Mouse (Mus musculus) regulatory T cell (primary cell): Measurements from ENCODE around the gene Sstr3.

Source experiments
- in situ Hi-C: fragments of 300-600 bp; cut with MboI, MseI; formaldehyde crosslinking; loops from one replicate; pipeline ENCODE4 v1.15.1; 2025; ENCODE audit warnings: high pct_unique_total_duplicates

Gene Sstr3

DNA sequence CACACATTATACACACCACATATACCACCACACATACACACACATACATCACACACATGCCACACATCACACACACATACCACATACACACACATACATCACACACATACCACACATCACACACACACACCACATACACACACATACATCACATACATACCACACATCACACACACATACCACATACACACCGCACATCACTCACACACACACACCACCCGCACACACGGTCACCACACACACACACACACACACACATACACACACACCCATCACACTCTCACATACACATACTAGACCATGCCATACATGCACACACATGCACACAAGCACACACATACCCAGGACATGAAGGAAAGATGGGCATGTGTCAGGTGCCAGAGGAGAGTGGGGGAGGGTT is 18.9 kb upstream of the Sstr3 start:
- in situ Hi-C loops = no loop called here

DNA sequence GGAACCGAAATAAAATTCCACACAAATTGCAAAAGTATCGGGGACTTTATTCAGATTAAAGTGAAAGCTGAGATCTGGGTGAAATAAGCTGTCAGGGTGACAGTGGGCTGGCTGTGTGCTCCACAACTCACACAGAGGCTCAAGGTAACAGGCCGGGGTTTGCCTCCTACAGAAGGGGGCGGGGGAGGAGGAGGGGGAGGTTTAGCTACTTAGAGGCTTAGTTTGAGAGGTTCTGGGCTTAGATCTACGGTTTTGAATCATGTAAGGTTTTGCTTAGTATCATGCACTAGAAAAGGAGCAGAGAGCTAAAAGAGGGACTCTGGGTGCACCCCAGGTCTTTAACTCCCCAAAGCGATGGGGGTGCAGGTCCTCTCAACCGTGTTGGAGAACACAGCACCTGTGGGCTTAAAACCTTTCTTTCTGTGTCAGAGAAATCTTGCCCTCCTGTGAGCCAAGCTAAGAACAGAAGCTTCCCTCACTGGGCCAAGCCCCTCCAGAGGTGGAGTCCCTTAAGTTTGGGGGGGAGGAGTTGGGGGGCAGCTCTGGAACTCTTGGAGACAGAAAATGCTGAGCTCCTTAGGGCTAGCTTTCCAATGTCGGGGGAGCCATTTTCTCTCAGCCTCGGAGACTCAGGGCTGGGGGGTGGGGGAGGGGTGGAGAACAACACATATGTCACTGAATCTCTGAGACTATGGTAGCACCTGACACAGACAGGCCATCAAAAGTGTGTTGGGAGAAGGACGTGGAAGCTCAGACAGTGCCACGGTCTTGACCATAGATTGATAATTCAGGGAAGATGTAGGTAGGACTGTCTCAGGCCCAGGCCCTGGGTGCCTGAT is 14.9 kb upstream of the Sstr3 start:
- in situ Hi-C loops = no loop called here

DNA sequence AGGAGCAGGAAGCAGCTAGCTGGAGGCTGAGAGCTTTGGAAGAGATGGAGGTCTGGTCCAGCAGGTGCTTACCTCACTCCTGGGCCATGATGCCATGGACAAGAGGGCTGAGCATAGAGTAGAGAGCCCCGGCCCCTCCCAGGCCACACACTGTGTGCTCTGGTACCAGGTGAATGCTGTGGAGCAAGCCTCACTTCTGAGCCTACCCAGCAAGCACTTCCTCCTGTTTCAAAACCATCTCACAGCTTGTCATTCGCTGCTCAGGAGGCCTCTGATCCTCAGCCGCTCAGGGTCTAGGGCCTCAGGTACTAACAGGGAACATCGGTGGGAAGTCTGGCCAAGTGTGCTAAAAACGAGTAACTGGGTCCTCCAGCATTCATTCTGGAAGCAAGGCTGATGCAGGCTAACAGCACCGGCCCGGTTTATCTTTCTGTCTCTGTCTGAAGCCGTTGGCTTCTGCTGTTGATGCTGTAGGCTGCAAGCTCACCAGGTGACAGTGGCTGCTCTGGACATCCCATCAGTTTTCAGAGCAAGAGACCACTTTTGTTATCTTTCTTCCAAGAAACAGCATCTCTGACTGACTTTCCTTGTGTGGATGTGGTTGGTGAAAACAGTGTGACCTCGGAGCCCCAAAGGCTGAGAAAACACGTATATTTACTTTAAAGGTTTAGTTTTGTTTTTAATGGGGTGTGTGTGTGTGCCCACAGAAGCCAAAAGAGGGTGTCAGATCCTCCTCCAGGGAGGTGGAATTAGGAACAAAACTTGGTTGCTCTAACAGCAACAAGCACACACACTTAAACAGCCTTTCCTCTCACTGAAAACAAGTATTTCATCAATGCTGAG is 13.4 kb upstream of the Sstr3 start:
- in situ Hi-C loops = no loop called here

DNA sequence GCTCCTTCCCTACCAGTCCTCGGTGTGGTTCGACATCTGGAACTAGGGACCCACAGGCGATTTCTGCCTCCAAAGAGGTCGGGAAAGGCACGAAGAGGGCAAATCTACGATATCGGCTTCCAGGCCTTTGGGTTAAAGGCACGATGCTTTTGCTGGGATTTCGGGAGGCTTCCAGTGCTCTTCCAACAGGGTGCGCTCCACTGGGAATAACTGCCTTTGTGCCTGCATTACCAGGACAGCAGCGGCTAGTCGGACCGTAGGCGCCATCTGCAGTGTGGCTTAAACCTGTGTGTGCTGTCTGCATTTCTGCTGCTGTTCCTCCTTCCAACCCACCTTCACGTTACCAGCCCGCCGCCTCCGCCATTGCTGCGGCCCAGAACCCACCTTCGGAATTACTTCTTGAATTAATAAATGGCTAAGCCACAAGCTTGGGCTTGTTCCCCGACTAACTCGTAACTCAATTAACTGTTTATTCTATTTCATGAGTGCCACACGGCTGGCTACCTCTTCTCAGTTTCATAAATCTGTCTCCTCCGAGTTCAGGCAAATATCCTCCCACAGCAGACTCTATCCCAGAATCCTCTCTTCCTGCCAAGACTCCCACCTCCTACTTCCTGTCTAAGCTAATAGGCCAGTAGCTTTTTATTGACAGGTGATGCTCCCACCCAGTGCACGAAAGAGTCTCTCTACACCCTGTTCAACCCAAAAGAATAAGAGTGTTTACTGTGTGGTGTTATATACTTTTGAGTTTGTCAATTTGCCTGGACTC is 10.2 kb upstream of the Sstr3 start:
- in situ Hi-C loops = no loop called here

DNA sequence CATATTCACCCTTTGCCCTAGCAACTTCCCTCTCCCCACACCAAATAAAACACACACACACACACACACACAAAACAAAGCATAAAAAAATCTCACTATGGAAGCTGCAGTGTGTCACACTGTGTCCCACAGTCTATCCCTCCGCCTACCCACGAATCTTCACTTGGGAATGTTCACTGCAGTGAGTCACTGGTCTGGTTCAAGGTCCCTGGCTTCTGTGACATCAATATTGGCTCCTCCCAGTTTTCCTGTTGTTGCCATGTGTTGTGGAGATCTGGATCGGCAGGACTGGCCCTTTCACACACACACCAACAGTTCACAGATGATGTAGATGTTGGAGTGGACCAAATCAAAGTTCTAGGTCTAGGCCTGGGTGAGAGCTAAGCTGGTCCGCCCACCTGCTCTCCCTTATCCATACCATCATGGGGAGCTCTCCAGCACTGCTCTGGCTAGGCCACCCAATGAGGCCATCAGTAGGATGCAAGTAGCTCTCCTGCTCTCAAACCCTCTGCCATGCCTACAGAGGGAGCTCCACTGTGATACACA is 4.8 kb upstream of the Sstr3 start:
- in situ Hi-C loops = no loop called here

DNA sequence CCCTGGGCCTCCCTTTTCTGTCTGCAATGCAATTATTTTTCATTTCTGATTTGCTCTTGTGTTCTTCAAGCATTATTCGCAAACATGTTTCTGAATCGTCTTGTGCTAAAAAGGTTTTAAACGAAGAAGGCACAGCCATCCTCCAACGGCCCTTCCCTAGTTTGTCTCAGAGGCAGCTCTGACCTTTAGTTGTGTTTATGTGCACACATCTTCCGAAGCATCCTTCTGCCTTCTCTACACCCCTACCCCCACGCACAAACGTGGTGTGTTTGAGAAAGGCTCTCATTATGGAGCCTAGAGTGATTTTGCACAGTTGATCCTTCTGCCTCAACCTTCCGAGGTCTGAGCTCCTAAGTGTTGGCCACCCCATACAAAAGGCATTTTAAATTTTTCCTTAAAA is 4.2 kb upstream of the Sstr3 start:
- in situ Hi-C loops = no loop called here

DNA sequence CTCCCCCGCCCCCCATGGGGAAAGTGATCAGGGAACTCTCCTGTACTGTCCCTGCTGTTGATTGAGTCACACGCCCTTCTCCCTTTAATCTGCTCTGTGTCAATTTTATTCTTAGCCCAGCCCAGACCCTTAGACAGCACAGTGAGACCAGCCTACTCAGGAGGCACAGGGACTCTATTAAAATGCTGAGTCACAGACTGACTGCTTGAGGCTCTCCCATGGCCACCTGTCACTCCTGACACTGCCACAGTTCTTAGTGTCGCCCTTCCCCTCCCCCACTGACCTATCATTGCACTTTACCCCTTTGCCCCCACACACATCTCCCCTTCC is 3.8 kb upstream of the Sstr3 start:
- in situ Hi-C loops = no loop called here

DNA sequence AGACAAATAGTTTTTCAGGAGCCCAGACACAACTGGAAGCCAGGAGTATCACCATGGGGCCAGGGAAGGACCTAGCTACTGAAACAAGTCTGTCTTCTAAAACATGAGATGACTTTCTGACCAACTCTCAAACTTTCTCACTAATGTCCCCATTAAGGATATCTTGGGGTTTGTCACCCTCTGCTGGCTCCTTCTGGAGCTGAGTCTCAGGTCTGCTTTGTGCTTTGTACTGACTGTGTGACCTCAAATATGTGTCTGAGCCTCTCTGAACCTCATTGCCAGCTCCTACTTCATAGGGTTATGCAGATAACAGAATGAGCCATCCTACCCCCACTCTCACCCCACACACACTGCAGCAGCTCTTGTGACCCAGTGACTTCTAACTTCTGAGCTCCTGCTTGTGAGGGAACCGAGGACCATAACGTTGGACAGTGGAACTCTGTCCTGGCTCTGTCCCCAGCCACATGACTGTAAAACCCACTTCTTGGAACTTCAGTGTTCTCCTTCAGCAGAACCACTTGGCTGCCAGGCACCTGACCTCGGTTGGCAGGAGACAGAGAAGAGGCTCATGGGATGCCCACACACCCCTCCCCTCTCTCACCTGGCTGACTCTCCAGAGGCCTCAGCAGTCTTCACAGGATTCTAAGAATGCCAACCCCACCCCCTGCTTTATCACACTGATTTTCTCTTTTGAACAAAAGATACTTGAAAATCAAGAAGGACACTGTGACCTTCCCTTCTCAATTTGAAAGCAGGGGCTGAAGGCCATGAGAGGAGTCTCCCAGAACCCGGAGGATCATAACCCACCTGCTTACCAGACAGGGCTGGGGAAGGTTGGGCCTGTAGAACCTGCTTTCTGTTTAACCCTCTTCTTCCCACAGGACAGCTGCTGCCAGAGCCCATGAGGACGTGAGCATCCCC is 3.2 kb upstream of the Sstr3 start:
- in situ Hi-C loops = no loop called here

DNA sequence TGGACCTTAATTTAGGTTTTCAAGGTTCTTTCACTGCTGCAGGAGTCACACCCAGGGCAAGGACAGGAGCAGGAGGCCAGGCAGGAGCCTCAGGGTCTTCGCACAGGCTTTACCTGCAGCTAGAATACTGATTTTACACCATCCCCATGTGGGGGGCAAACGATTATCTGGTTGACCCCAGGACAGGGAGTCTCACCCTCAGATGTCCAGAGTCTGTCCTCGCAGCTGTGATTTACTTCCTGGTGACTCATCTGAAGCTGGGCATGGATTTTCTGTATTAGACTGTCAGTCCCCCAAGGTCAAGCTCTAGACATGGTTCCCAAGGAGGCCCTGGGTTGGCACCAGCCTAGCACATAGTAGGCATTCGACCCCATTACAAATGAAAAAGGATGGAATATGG is 1.6 kb upstream of the Sstr3 start:
- in situ Hi-C loops = no loop called here

DNA sequence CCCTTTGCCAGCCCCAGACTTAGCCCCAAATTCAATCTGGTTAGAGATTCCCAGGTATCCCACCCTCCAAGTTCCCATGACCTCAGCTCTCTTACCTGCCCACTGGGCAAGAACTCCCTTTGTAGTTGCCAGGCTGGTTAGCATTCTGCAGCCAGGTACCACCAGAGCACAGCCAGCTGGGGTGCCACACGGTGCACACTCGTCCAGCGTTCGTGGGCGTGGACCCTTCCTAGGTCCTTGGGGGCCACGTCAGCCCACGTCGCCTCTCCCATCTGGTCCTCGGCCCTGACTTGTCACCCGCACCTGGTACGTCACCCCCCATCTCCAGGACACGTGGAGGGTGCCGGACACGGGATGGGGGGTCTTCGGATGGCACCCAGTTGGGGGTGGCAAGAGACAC is 444 bp downstream of the Sstr3 start:
- in situ Hi-C loops = loop anchor here (5.0 kb wide), 1 partner anchor 182 kb away; no protein-coding TSS in a partner anchor

DNA sequence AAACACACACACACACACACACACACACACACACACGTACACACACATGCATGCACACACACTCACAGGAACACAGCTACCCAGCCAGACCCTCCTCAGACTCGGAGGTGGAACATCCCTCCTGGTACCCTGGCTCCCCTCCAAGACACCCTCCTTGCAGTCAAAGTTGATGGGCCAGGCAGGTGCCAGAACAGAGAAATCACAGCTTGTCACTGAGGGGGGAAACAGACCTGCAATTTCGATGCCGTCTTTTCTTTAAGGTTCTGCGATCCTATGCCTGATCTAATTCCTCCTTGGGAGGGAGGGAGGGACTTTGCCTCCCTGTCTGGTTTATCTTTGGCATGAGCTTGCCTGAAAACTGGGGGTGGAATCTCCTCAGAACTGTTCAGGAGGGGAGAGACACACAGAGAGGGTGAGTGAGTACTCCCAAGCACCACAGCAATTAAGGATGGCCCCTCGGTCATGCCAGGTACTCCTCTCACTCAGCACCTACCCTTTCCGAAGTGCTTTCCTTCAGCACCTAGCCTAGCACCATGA is 1.6 kb downstream of the Sstr3 start:
- in situ Hi-C loops = loop anchor here (5.0 kb wide), 1 partner anchor 181 kb away; no protein-coding TSS in a partner anchor

DNA sequence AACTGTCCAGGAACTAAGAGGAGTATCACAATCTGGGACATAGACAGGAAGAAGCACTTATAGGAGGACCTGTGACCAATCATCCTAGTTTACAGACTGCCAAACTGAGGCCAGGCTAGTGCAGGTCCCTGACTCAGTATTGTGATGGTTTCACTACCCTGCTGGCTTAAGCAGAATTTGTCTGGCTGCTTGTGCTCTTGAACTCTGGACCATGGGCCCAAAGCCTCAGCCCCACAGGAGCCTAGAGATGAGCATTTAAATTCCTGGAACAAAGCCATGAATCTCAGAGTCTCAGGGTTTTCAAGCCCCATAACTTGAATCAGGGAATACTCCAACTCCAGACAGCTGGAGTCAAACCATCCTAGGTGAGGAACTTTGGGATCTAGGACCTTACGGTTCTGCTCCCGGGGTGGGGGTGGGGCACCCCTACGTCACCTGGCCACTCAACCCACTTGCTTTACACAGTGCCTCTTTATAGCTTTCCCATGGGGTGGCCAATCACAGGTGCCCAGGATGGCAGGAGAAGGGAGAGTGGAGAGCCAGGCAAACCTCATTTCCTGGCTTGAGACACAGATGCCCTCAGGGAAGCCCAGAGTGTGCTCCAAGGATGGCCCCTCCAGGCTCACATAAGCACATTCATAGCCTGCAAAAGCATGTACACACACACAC is 2.3 kb downstream of the Sstr3 start:
- in situ Hi-C loops = loop anchor here (5.0 kb wide), 1 partner anchor 180 kb away; no protein-coding TSS in a partner anchor

DNA sequence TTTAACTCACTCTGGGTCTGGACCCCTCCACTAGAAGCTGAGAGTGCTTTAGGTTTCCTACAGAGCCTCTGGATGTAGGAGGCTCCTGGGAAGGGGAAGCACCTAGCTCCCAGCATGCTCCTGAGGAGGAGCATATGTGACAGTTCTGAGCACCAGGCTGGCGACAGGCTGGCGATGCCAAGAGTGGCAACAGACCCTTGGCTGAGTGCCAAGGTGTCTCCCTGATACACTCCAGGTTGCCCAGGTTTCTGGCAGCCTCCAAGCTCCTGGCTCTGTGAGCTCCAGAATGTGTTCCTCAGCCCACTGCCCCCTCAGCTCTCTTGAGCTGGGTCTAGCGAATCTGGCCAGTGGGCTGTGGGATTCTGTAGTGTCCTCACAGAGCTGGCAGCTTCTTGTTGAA is 2.9 kb downstream of the Sstr3 start:
- in situ Hi-C loops = loop anchor here (5.0 kb wide), 1 partner anchor 179 kb away; no protein-coding TSS in a partner anchor

DNA sequence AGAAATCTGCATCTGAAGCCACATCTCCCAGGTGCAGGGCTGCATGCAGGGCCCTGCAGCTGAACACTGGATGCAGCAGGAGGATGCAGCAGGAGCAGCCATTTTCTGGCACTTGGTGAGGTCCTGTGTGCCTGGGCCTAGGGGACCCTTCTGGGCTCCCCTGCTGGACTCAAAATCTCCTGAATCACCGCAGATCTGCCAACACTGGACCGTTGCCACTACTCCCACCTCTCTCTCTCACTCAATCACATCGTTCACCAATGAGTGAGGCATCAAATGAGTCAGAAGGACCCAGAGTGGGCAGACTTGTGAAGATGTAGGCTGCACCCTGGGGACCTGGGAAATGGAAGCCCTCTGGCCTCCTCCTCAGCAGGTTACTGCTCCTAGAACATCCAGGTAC is 3.4 kb downstream of the Sstr3 start:
- in situ Hi-C loops = loop anchor here (5.0 kb wide), 1 partner anchor 179 kb away; no protein-coding TSS in a partner anchor

DNA sequence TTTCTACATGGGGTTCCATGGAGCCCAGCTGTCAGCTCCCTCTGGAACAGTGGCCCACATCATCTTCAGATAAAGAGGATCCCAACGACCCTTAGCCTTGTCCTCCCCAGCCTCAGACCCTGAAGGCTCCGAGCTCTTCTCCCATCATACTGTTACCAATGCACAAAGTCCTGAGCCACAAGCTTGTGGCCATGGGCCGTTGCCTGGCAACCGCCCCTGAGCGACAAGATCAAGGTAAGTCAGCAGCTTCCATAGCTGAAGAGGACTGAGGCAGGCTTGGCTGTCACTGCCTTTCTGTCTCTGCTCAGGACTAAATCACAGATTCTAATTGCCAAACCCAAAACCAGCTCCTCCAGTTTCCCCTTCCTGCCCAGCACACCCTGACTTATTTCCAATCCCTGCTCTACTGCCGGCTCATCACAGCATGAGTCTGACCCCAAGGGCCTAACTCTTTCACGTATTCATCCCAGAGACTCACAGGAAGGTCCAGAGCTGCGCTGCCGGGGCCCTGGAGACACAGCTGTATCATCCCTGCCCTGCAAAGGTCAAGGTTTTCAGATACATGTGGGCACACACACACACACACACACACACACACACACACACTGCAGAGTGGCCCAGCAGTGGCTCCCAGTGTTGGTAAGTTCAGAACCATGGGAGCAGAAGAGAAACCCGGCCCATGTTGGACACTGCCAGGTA is 8.6 kb downstream of the Sstr3 start:
- in situ Hi-C loops = loop anchor here (5.0 to 10.0 kb wide), 2 partner anchors 89 to 351 kb away; no protein-coding TSS in a partner anchor

DNA sequence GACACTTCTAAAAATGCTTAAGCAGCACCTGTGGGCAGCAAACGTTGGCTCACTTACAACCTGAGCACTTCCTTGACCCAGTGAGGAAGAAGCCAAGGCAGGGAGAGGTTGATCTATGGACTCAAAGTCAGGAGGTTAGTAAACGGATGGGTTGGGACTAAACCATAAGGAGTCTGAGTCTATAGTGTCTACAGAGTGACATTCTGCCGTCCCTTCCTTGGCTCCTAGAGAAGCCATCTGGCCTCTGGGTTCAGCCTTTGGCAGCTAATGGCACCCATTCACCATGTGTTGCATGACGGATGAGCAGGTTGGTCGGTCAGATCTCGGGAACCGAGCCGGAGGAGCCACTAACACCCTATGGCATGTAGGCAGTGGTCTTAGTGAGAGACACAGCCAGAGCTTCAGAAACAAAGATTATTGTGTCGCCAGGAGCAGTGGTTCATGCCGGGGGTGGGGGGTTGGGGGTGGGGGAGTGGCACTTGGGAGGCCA is 11.1 kb downstream of the Sstr3 start:
- in situ Hi-C loops = loop anchor here (10.0 kb wide), 1 partner anchor 349 kb away; no protein-coding TSS in a partner anchor

DNA sequence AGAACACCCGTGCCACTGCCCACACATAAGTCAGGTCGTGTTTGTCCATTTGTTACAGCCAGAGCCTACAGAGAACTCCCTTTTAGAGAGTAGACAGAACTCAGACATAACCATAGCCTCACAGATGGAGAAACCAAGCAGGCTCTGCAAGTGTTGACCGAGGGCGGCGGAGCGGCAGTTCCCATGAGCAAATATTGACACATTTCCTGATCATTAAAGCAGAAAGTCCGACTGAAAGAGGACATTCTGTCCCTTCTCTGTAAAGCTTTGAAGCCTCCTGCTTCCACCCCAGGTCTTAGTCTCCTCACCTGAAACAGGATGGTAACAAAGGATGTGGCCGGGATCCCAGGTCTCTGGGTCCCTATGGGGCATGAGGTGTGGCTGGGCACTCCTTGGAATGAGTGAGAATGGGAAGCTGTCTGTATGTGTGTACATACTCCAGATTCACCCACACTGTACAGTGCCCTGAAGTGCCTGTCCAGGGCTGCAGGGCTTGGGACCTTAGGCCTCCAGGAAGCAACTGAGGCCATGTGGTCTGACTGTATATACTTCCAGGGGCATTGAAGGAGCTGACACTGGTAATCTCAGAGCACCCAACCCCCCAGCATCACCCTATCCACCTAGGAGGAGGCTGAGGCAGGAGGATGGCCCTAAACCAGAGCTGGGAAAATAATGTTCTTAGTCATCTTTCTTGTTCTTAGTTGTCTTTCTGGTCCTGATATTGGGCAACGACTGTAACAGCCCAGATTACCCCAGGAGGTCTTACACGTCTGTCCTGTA is 11.7 kb downstream of the Sstr3 start:
- in situ Hi-C loops = loop anchor here (10.0 kb wide), 1 partner anchor 348 kb away; no protein-coding TSS in a partner anchor
